Mouse (Mus musculus) heart, embryonic 13.5 days (tissue): ENCODE measurements around the gene Hist1h4a. TPM values are rescaled to one million over a fixed set of nuclear protein-coding genes. Genes with fewer than 3 reads are reported as not detected.

Source experiments
- ATAC-seq: fragments of 200-750 bp; cut with Nextera tagmentation; 2 replicates; pipeline ENCODE4 v1.8.0; 2017; ENCODE audit warnings: moderate TSS enrichment; ENCODE audit not compliant: insufficient number of reproducible peaks, low FRiP score, low TSS enrichment; ENCODE audit errors: extremely low read depth
- H3K27ac ChIP-seq: fragments of 300-500 bp; sonication (generic); replicated peaks from 2 replicates; pipeline ENCODE4 v1.5.1; 2015; ENCODE audit warnings: moderate library complexity, mild to moderate bottlenecking, inconsistent platforms
- H3K27me3 ChIP-seq: fragments of 300-500 bp; sonication (generic); replicated peaks from 2 replicates; pipeline ENCODE4 v1.6.1; 2015; ENCODE audit warnings: mild to moderate bottlenecking, inconsistent platforms
- H3K36me3 ChIP-seq: fragments of 300-500 bp; sonication (generic); 2 replicates; pipeline ENCODE4 v1.6.1; 2015; ENCODE audit warnings: mild to moderate bottlenecking, inconsistent platforms
- H3K4me1 ChIP-seq: fragments of 300-500 bp; sonication (generic); 2 replicates; pipeline ENCODE4 v1.6.1; 2015; ENCODE audit warnings: inconsistent platforms
- H3K4me2 ChIP-seq: fragments of 300-500 bp; sonication (generic); 2 replicates; pipeline ENCODE4 v1.6.1; 2015; ENCODE audit warnings: inconsistent platforms, mild to moderate bottlenecking, moderate library complexity
- H3K4me3 ChIP-seq: fragments of 300-500 bp; sonication (generic); 2 replicates; pipeline ENCODE4 v1.5.1; 2015; ENCODE audit warnings: moderate library complexity, mild to moderate bottlenecking, inconsistent platforms
- H3K9ac ChIP-seq: fragments of 300-500 bp; sonication (generic); 2 replicates; pipeline ENCODE4 v1.6.1; 2015; ENCODE audit warnings: inconsistent platforms, mild to moderate bottlenecking, moderate library complexity
- H3K9me3 ChIP-seq: fragments of 300-500 bp; sonication (generic); 2 replicates; pipeline ENCODE4 v1.6.1; 2016; ENCODE audit warnings: inconsistent platforms
- WGBS: fragments of 180-500 bp; shearing (Covaris S2); methylation state at CpG from one replicate; pipeline ENCODE4 v1.1.7; 2015; ENCODE audit warnings: mixed read lengths; 5-methylcytosine and 5-hydroxymethylcytosine counted together
- polyA plus RNA-seq: library from polyadenylated mRNA; unstranded; fragments of >200 nt; fragmentation: Nextera tagmentation; extraction: Ambion mirVana; gene quantifications from 2 replicates; pipeline ENCODE4 v1.2.1, GENCODE M21; 2015

Gene Hist1h4a
- polyA plus RNA-seq, 1 experiment from 2014 or later: not detected

DNA sequence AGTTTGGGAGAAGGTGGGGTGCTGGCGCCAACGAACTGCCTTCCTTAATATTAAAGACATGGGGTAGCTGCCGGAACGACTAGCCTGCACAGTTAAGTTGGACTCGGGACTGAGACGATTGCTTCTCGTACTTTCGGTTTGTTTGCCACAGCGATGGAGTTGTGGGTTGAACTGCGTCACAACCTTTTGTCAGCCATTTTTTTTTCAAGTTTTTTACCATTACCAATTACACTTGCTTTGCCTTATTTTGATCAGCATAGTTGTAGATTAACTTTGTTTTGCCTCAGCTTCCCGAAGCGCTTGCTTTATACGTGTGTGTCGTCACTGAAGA, 21.1 kb downstream of the Hist1h4a start:
- WGBS: under 1% methylated on average over 14 of the region's 14 CpGs
- no peak for ATAC-seq
- no peaks in the 10 kb centered on the region for H3K9me3 ChIP-seq
- peak overlapping the region; percentile 98 for H3K9ac ChIP-seq
- H3K4me3 ChIP-seq: peak overlapping the region; percentile 74
- peak overlapping the region; percentile 98 for H3K4me2 ChIP-seq
- peak overlapping the region; percentile 100 for H3K27ac ChIP-seq
- H3K27me3 ChIP-seq: no peaks in the 10 kb centered on the region
- no peaks in the 10 kb centered on the region for H3K36me3 ChIP-seq
- peaks cover 32% of the 10 kb centered on the region for H3K4me1 ChIP-seq

DNA sequence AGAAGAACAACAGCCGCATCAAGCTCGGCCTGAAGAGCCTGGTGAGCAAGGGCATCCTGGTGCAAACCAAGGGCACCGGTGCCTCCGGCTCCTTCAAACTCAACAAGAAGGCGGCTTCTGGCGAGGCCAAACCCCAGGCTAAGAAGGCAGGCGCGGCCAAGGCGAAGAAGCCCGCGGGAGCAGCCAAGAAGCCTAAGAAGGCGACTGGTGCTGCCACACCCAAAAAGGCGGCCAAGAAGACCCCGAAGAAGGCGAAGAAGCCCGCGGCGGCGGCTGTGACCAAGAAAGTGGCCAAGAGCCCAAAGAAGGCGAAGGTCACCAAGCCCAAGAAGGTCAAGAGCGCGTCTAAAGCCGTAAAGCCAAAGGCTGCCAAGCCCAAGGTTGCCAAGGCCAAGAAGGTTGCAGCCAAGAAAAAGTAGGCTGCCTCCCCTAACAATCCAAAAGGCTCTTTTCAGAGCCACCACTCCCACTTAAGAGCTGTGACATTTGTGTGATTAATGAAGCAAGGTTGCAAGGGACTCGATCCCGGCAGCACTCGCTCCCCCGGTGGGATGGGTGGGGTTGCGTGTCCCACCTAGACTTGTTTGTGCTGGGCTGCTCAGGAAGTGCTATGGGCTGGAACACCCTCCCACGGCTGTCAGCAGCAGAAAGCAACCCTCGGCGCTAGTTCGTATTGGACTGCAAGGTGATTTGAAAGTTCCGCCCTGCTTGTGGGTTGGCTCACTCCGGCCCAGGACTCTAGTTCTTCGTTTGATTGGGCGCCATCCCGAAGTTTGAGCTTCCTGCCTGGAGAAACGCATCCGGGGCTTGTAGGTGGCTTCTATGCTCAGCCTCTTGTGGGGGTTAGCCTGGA, 21.7 kb downstream of the Hist1h4a start:
- Histone ChIP-seq H3K4me3 (peak overlapping the region; percentile 74), H3K4me1 (peaks cover 28% of the 10 kb centered on the region), H3K9ac (peak overlapping the region; percentile 98), H3K27ac (peak overlapping the region; percentile 100), H3K9me3 (no peaks in the 10 kb centered on the region), H3K4me2 (peak overlapping the region; percentile 98), H3K36me3 (no peaks in the 10 kb centered on the region), H3K27me3 (no peaks in the 10 kb centered on the region)
- ATAC-seq: peak; percentile 79
- under 1% methylated on average over 39 of the region's 39 CpGs for WGBS

DNA sequence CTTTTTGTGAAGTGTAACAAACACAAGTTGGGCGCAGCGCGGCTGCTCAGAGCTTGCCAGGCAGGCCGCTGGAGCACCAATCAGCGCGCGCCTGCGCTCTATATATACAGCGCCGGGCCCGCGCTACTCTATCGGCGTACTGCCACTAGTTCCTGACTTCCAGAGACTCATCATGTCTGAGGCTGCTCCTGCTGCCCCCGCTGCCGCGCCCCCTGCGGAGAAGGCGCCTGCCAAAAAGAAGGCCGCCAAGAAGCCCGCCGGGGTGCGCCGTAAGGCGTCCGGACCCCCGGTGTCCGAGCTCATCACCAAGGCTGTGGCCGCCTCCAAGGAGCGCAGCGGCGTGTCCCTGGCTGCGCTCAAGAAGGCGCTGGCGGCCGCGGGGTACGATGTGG, 22.4 kb downstream of the Hist1h4a start, which contains the start of gene Hist1h1c:
TSS of gene Hist1h1c (plus strand) at position 132 of the 392 bp plus-strand sequence.
- WGBS: under 1% methylated on average over 38 of the region's 38 CpGs
- Histone ChIP-seq H3K4me2 (peak within 1 kb of the TSS; percentile 98), H3K27me3 (no peaks in the 10 kb centered on the region), H3K36me3 (no peaks in the 10 kb centered on the region), H3K4me1 (peaks cover 23% of the 10 kb centered on the region), H3K27ac (peak within 1 kb of the TSS; percentile 100), H3K9me3 (no peaks in the 10 kb centered on the region), H3K9ac (peak within 1 kb of the TSS; percentile 98), H3K4me3 (peak within 1 kb of the TSS; percentile 74)
- peak; percentile 76 for ATAC-seq

DNA sequence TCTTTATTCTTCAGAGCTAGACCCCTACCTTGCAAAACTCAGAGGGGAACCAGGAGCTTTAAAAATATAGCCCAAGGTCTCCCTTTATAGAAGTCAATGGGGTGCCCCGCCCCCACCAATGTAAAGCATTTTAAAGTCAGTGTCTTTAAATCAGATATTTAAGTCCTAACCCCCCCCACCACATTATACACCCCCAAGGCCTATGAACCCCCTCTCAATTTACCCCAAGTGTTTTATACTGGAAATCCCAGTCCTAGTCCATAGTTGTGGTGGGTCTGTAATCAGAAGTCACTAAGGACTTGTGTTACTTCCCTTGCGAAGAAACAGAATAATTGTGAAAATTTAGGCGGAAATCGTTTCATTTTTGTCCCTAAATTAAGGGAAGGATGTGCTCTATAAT, 23.0 kb downstream of the Hist1h4a start:
- H3K9me3 ChIP-seq: no peaks in the 10 kb centered on the region
- 19% methylated on average over 4 of the region's 4 CpGs for WGBS
- peak overlapping the region; percentile 74 for H3K4me3 ChIP-seq
- H3K36me3 ChIP-seq: no peaks in the 10 kb centered on the region
- no peak for ATAC-seq
- H3K27ac ChIP-seq: peak overlapping the region; percentile 100
- peaks cover 23% of the 10 kb centered on the region for H3K4me1 ChIP-seq
- H3K9ac ChIP-seq: peak overlapping the region; percentile 98
- H3K27me3 ChIP-seq: no peaks in the 10 kb centered on the region
- H3K4me2 ChIP-seq: peak overlapping the region; percentile 98

DNA sequence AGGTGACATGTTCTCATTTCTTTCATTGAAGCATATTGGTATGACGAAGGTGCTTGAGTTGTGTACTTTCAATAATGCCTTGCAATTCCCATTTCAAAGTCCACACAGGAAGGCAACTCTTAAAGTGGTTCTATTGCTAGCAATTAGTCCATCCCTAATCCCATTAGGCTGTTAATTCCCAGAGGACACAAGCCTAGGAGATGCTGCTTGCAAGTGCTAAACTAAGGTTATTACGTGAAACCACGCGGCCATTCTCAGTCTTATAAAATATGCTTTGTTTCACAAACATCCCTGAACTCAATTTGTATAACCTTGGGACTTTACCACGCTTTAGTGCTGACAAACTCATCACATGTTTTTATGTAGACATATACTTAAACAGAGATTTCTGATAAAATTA, 23.9 kb downstream of the Hist1h4a start:
- Histone ChIP-seq H3K27ac (no peak overlapping the region), H3K9ac (no peak overlapping the region), H3K36me3 (no peaks in the 10 kb centered on the region), H3K4me2 (no peak overlapping the region), H3K27me3 (no peaks in the 10 kb centered on the region), H3K4me1 (peaks cover 19% of the 10 kb centered on the region), H3K9me3 (no peaks in the 10 kb centered on the region), H3K4me3 (no peak overlapping the region)
- WGBS: 87% methylated on average over 5 of the region's 5 CpGs
- no peak for ATAC-seq

DNA sequence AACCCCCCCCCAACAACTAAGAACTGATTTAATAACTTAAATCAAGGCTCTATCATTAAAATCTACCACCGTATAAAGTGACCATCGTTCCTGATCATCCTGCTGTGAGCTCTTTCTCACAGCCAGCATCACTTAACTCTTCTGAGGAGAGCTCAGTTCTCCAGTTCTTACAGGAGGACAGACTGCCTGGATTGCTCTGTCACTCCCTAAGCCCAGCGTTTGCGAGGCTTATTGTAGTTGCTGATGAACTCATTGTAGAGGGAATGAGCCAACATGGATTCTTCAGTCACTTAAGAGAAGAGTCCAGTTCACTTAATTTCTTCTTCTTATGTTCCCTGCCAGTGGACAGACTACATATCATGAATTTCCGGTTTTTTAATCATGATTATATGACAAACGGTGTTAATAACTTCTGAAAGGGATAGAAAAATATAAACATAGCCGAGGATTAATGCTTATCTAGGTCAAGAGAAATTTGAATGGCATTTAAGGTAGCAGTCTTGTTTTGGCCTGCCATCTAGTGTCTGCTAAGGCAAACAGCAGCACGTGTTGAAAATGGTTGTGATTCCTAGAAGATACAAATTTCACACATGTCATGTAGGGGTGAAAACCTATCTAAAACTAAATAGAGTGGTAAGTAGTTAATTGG, 28.8 kb downstream of the Hist1h4a start:
- WGBS: 21% methylated on average over 8 of the region's 8 CpGs
- Histone ChIP-seq H3K27ac (no peak overlapping the region), H3K9ac (no peak overlapping the region), H3K36me3 (no peaks in the 10 kb centered on the region), H3K27me3 (no peaks in the 10 kb centered on the region), H3K4me2 (no peak overlapping the region), H3K4me1 (peaks cover 11% of the 10 kb centered on the region), H3K9me3 (no peaks in the 10 kb centered on the region), H3K4me3 (no peak overlapping the region)
- ATAC-seq: no peak

DNA sequence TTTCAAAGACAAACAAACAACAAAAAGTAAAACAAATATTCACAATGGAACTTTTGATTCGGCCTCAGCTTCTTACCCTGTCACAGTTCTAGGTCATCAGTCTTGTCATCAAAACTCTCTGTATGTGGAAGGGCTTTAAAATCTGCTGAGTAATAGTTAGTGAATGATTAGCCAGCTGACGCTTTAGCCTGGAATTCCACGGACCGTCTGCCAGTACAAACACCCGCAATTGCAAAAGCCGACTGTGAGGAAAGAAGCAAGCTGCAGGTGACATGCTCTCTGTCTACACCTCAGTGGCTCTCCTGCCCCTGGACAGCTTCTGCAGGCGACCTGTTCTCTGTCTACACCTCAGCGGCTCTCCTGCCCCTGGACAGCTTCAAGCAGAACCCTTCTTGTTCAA, 30.6 kb downstream of the Hist1h4a start:
- no peaks in the 10 kb centered on the region for H3K9me3 ChIP-seq
- no peak overlapping the region for H3K4me3 ChIP-seq
- peaks cover 11% of the 10 kb centered on the region for H3K4me1 ChIP-seq
- H3K4me2 ChIP-seq: peak overlapping the region; percentile 36
- H3K27ac ChIP-seq: no peak overlapping the region
- no peak overlapping the region for H3K9ac ChIP-seq
- 16% methylated on average over 8 of the region's 8 CpGs for WGBS
- no peaks in the 10 kb centered on the region for H3K36me3 ChIP-seq
- no peaks in the 10 kb centered on the region; the same call in 1 of the 2 replicates for H3K27me3 ChIP-seq
- ATAC-seq: no peak

DNA sequence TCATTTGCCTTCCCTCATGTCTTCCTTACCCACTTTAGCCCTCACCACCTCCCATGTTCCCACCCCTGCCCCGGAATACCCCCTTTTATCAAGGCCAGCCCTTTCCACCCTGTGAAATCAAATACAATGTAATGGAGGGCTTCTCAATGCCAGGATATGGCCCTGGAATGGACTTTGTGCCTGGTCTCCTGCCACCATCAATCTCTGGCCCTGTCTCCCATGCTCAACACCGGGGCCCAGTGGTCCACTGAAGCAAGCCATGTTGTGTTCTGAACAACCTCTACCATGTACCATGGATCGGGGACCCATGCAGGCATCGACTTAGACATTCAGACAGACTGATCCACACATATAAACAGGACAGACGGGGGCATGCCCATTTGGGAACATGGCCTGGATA, 31.3 kb downstream of the Hist1h4a start:
- no peaks in the 10 kb centered on the region for H3K36me3 ChIP-seq
- peaks cover 14% of the 10 kb centered on the region for H3K4me1 ChIP-seq
- no peak overlapping the region for H3K27ac ChIP-seq
- H3K9ac ChIP-seq: no peak overlapping the region
- H3K9me3 ChIP-seq: no peaks in the 10 kb centered on the region
- no peaks in the 10 kb centered on the region; the same call in 1 of the 2 replicates for H3K27me3 ChIP-seq
- H3K4me3 ChIP-seq: no peak overlapping the region
- WGBS: 83% methylated on average over 5 of the region's 5 CpGs
- H3K4me2 ChIP-seq: no peak overlapping the region
- no peak for ATAC-seq

DNA sequence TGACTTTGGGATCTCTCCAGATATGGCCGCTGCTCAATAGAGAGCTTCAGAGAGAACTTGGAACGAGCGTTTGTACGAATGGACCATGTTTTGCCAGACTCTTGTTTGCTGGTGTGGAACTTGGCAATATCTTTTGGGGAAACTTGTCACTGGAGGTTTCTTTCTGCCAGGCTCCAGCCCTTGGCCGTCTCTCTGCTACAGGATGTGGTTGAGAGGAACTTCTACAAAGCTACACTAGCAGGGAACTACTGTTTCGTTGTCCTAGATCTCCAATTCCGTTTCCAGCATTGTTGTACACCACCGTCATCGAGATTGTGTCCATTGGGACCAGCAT, 31.9 kb downstream of the Hist1h4a start:
- no peaks in the 10 kb centered on the region for H3K9me3 ChIP-seq
- peaks cover 19% of the 10 kb centered on the region for H3K4me1 ChIP-seq
- H3K36me3 ChIP-seq: no peaks in the 10 kb centered on the region
- no peak for ATAC-seq
- no peak overlapping the region for H3K4me2 ChIP-seq
- no peak overlapping the region for H3K27ac ChIP-seq
- H3K27me3 ChIP-seq: no peaks in the 10 kb centered on the region; the same call in 1 of the 2 replicates
- H3K9ac ChIP-seq: no peak overlapping the region
- H3K4me3 ChIP-seq: no peak overlapping the region
- 86% methylated on average over 9 of the region's 9 CpGs for WGBS

DNA sequence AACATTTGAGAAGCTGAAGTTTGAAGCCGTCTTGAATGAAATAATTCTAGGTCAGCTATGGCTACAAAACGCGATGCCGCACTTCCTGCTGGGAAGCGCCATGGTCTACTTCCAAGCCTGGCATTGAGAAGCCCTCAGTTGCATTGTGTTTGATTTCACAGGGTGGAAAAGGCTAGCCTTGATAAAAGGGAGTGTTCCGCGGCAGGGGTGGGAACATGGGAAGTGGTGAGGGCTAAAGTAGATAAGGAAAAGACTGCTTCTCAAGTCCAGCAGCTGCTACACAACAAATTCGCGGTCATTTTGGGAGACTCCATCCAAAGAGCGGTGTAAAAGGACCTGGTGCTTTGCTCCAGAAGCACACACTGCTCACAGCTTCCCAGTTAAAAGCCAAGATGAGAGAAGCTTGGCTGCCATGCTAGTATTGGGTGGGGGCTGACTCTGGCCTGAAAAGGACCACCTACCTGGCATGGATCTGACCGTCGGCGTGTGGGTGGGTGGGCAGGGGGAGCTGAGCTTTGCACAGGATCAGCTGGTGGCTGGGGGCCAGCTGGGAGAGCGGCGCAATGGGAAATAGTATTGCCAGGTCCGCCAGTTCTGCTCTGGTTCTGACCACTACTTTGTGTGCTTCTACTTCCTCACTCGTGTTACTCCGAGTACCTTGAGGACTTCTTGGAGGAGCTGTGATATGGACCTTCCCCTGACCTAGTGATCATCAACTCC, 32.4 kb downstream of the Hist1h4a start:
- Histone ChIP-seq H3K9ac (no peak overlapping the region), H3K27ac (no peak overlapping the region), H3K36me3 (no peaks in the 10 kb centered on the region), H3K4me2 (no peak overlapping the region), H3K4me1 (peaks cover 25% of the 10 kb centered on the region), H3K9me3 (no peaks in the 10 kb centered on the region), H3K27me3 (no peaks in the 10 kb centered on the region; the same call in 1 of the 2 replicates), H3K4me3 (no peak overlapping the region)
- ATAC-seq: no peak
- WGBS: 68% methylated on average over 18 of the region's 18 CpGs

DNA sequence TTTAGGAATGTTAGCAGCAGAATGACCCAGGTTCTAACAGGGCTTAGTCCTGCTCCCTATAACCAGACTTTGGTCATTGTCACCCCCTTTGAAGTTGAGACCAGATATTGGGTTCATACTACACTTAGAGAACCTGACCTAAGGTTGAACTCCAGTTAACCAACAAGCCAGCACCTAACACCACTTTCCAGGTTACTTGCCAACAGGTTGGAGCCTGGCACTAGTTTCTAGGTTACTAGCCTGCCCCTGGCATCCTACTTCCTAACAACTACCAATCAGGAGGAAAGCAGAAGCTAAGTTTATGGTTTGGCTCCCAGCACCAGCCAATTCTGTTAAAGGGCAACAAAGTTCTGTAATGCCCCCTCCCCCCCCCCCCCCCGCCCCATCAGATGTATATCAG, 35.8 kb downstream of the Hist1h4a start:
- no peak for ATAC-seq
- no peak overlapping the region for H3K27ac ChIP-seq
- no CpG with 5 or more reads among the region's 1 CpGs for WGBS

More for the DNA sequence above, 35.8 kb downstream of the Hist1h4a start:
- Histone ChIP-seq H3K36me3 (no peaks in the 10 kb centered on the region), H3K27me3 (no peaks in the 10 kb centered on the region; the same call in 1 of the 2 replicates), H3K4me1 (peaks cover 21% of the 10 kb centered on the region), H3K4me2 (no peak overlapping the region), H3K4me3 (no peak overlapping the region), H3K9ac (no peak overlapping the region), H3K9me3 (no peaks in the 10 kb centered on the region)
